Mouse (Mus musculus) thymus, postnatal 36 days (tissue): ENCODE measurements around the gene Sel1l3.

Experiments used
- DNase-seq, 2 experiments: peaks; one replicate each; pipeline ENCODE4 v3.0.0; 2022; ENCODE audit warnings: mixed read lengths in 2 of 2

Sel1l3 gene

GRCm38 (mm10) chr5:53087452-53087851, 126.3 kb downstream of the Sel1l3 start:
- no peak for DNase-seq

- no peak for DNase-seq
Observed at GRCm38 (mm10) chr5:53078453-53078852, 135.3 kb downstream of the Sel1l3 start.

GRCm38 (mm10) chr5:53074553-53074952, 139.2 kb downstream of the Sel1l3 start:
- no peak for DNase-seq

GRCm38 (mm10) chr5:53061532-53062130, 152.1 kb downstream of the Sel1l3 start:
- DNase-seq = no peak
